Mouse (Mus musculus): ENCODE data around the gene Cdon.

- TF ChIP-seq CTCF (IDR thresholded peaks at IDR 0.05) (no peak), POLR2A (IDR thresholded peaks at IDR 0.05; ENCODE audit: insufficient read depth, low read depth, low read length) (no peak)
Observed at GRCm38 (mm10) chr9:35522241-35522640, 101.3 kb downstream of the Cdon start.
